Mouse (Mus musculus) brown adipose tissue, adult 24 weeks (tissue): Measurements from ENCODE around the gene Ppp5c. TPM values are rescaled to one million over a fixed set of nuclear protein-coding genes. Genes with fewer than 3 reads are reported as not detected.

ENCODE experiments used
- H3K27ac ChIP-seq: fragments of 200-500 bp; replicated peaks from 2 replicates; pipeline ENCODE4 v1.5.1; 2012; ENCODE audit warnings: low read depth, mild to moderate bottlenecking, low read length
- H3K4me1 ChIP-seq: fragments of 200-500 bp; 2 replicates; pipeline ENCODE4 v1.6.1; 2012; ENCODE audit warnings: low read length, mixed read lengths; ENCODE audit not compliant: control insufficient read depth, insufficient read depth, insufficient read length
- H3K4me3 ChIP-seq: fragments of 200-500 bp; 2 replicates; pipeline ENCODE4 v1.5.1; 2012; ENCODE audit warnings: low read depth, mild to moderate bottlenecking, low read length, moderate library complexity; ENCODE audit not compliant: insufficient read depth
- polyA plus RNA-seq: library from polyadenylated mRNA; stranded (reverse); fragments of >200 nt; gene quantifications from 2 replicates; pipeline ENCODE4 v1.2.4, GENCODE M21; 2012; ENCODE audit not compliant: missing spikeins, insufficient read depth, insufficient read length

Gene Ppp5c
- polyA plus RNA-seq, 1 experiment: 41.0 TPM

- Histone ChIP-seq H3K4me1 (peaks cover 25% of the 10 kb centered on the region), H3K27ac (peak overlapping the region; percentile 86), H3K4me3 (no peak overlapping the region)
Observed at GRCm38 (mm10) chr7:17058071-17058689, 30.5 kb upstream of the Ppp5c start.

- no peak overlapping the region for H3K27ac ChIP-seq
- peaks cover 19% of the 10 kb centered on the region for H3K4me1 ChIP-seq
- peak overlapping the region; percentile 63; the same call in 1 of the 2 replicates for H3K4me3 ChIP-seq
Observed at GRCm38 (mm10) chr7:17056601-17057523, 29.1 kb upstream of the Ppp5c start.

- no peak overlapping the region for H3K27ac ChIP-seq
- H3K4me3 ChIP-seq: peak overlapping the region; percentile 63
- H3K4me1 ChIP-seq: peaks cover 19% of the 10 kb centered on the region
Observed at GRCm38 (mm10) chr7:17056081-17056581, 28.4 kb upstream of the Ppp5c start.

GRCm38 (mm10) chr7:17055287-17055946 is 27.7 kb upstream of the Ppp5c start:
- no peak overlapping the region for H3K27ac ChIP-seq
- H3K4me3 ChIP-seq: peak overlapping the region; percentile 63; the same call in 1 of the 2 replicates
- H3K4me1 ChIP-seq: peaks cover 19% of the 10 kb centered on the region

GRCm38 (mm10) chr7:17054325-17054989 is 26.7 kb upstream of the Ppp5c start:
- Histone ChIP-seq H3K4me1 (peaks cover 12% of the 10 kb centered on the region), H3K4me3 (no peak overlapping the region), H3K27ac (no peak overlapping the region)

- Histone ChIP-seq H3K4me3 (no peak overlapping the region), H3K4me1 (no peaks in the 10 kb centered on the region), H3K27ac (no peak overlapping the region)
Observed at GRCm38 (mm10) chr7:17050933-17051594, 23.3 kb upstream of the Ppp5c start.

- Histone ChIP-seq H3K4me1 (no peaks in the 10 kb centered on the region), H3K27ac (no peak overlapping the region), H3K4me3 (no peak overlapping the region)
Observed at GRCm38 (mm10) chr7:17050491-17050890, 22.8 kb upstream of the Ppp5c start.

- Histone ChIP-seq H3K4me1 (no peaks in the 10 kb centered on the region), H3K4me3 (no peak overlapping the region), H3K27ac (no peak overlapping the region)
Observed at GRCm38 (mm10) chr7:17048431-17049190, 20.9 kb upstream of the Ppp5c start.

GRCm38 (mm10) chr7:17047041-17047682 is 19.4 kb upstream of the Ppp5c start:
- no peak overlapping the region for H3K4me3 ChIP-seq
- H3K27ac ChIP-seq: no peak overlapping the region
- no peaks in the 10 kb centered on the region for H3K4me1 ChIP-seq

- H3K27ac ChIP-seq: no peak overlapping the region
- H3K4me3 ChIP-seq: no peak overlapping the region
Observed at GRCm38 (mm10) chr7:17045743-17046142, 18.0 kb upstream of the Ppp5c start.

GRCm38 (mm10) chr7:17039373-17039772 is 11.6 kb upstream of the Ppp5c start:
- Histone ChIP-seq H3K4me1 (no peaks in the 10 kb centered on the region), H3K27ac (no peak overlapping the region), H3K4me3 (no peak overlapping the region)

More at GRCm38 (mm10) chr7:17045743-17046142, 18.0 kb upstream of the Ppp5c start:
- no peaks in the 10 kb centered on the region for H3K4me1 ChIP-seq

- Histone ChIP-seq H3K4me3 (no peak overlapping the region), H3K27ac (no peak overlapping the region), H3K4me1 (no peaks in the 10 kb centered on the region)
Observed at GRCm38 (mm10) chr7:17038018-17038695, 10.4 kb upstream of the Ppp5c start.

GRCm38 (mm10) chr7:17030239-17030638 is 2.5 kb upstream of the Ppp5c start:
- Histone ChIP-seq H3K4me3 (no peak overlapping the region), H3K27ac (no peak overlapping the region), H3K4me1 (peaks cover 14% of the 10 kb centered on the region)
